Mouse (Mus musculus) brain, embryonic 14.5 days (tissue): ENCODE measurements around the gene Add2.

Experiments used
- CTCF ChIP-seq: fragments of 200-500 bp; IDR thresholded peaks from 2 replicates; pipeline ENCODE4 v1.5.1; 2012; ENCODE audit warnings: inconsistent platforms, mild to moderate bottlenecking, moderate library complexity, borderline replicate concordance; ENCODE audit not compliant: insufficient read depth, insufficient read length; ENCODE audit errors: extremely low read depth
- POLR2A ChIP-seq: fragments of 200-500 bp; IDR thresholded peaks from 2 replicates; pipeline ENCODE4 v1.6.1; 2012; ENCODE audit warnings: mild to moderate bottlenecking, inconsistent platforms, borderline replicate concordance; ENCODE audit not compliant: poor library complexity, insufficient read depth, insufficient read length, severe bottlenecking; ENCODE audit errors: extremely low read depth

DNA sequence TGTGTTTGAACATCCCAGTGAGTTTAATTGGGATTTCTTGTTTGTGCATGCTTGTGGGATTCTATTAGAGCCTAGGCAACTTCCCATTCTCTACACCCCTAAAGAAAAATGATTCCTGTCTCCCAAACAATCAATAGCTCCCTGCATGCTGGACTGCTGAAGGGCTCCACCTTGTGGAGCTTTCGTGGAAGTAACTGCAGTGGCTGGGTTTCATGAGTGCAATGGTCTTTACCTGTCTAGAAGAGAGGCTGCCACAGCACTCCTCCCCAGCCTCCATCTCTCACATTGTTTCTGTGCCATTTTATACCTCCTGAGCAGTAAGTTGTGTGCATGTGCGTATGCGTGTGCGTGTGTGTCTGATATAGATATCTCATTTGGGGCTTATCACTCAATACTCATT, 18.5 kb upstream of the Add2 start:
- peak; percentile 86; the same call in 1 of the 2 replicates for TF ChIP-seq CTCF
- TF ChIP-seq POLR2A: no peak
